Mouse (Mus musculus) forebrain, embryonic 12.5 days (tissue): ENCODE data around the gene Gm9732. TPM values are rescaled to one million over a fixed set of nuclear protein-coding genes. Genes with fewer than 3 reads are reported as not detected.
"Not testable (repeated sequence)": the region's sequence is repeated elsewhere in the genome, so short reads cannot be mapped to it uniquely, and the experiment has no call there.

Source experiments
- ATAC-seq: fragments of 200-750 bp; cut with Nextera tagmentation; 2 replicates; pipeline ENCODE4 v1.8.0; 2017; ENCODE audit warnings: moderate TSS enrichment; ENCODE audit not compliant: low FRiP score
- H3K27ac ChIP-seq: fragments of 300-500 bp; sonication (generic); 2 replicates; pipeline ENCODE4 v1.5.1; 2016; ENCODE audit warnings: mild to moderate bottlenecking
- H3K27me3 ChIP-seq: fragments of 300-500 bp; sonication (generic); 2 replicates; pipeline ENCODE4 v1.6.1; 2016; ENCODE audit warnings: mild to moderate bottlenecking
- H3K36me3 ChIP-seq: fragments of 300-500 bp; sonication (generic); replicated peaks from 2 replicates; pipeline ENCODE4 v1.6.1; 2016; ENCODE audit warnings: mild to moderate bottlenecking
- H3K4me1 ChIP-seq: fragments of 300-500 bp; sonication (generic); 2 replicates; pipeline ENCODE4 v1.6.1; 2016
- H3K4me2 ChIP-seq: fragments of 300-500 bp; sonication (generic); 2 replicates; pipeline ENCODE4 v1.6.1; 2016; ENCODE audit warnings: mild to moderate bottlenecking, moderate library complexity
- H3K4me3 ChIP-seq: fragments of 300-500 bp; sonication (generic); replicated peaks from 2 replicates; pipeline ENCODE4 v1.5.1; 2016; ENCODE audit warnings: mild to moderate bottlenecking
- H3K9ac ChIP-seq: fragments of 300-500 bp; sonication (generic); 2 replicates; pipeline ENCODE4 v1.6.1; 2016; ENCODE audit warnings: mild to moderate bottlenecking
- H3K9me3 ChIP-seq: fragments of 300-500 bp; sonication (generic); 2 replicates; pipeline ENCODE4 v1.6.1; 2016
- WGBS: fragments of 180-500 bp; shearing (Covaris S2); methylation state at CpG from one replicate; pipeline ENCODE4 v1.1.7; 2016; 5-methylcytosine and 5-hydroxymethylcytosine counted together
- polyA plus RNA-seq: library from polyadenylated mRNA; unstranded; fragments of >200 nt; fragmentation: Nextera tagmentation; extraction: Ambion mirVana; gene quantifications from 2 replicates; pipeline ENCODE4 v1.2.1, GENCODE M21; 2016

Gene Gm9732
- polyA plus RNA-seq, 1 experiment from 2014 or later: 0.14 TPM

- H3K27ac ChIP-seq, H3K27me3 ChIP-seq, H3K9ac ChIP-seq, H3K9me3 ChIP-seq, ATAC-seq, H3K4me3 ChIP-seq, H3K4me1 ChIP-seq, H3K36me3 ChIP-seq, H3K4me2 ChIP-seq: not testable (repeated sequence)
- 71% methylated on average over 2 of the region's 2 CpGs for WGBS
These were observed 2.6 kb downstream of the Gm9732 start for GRCm38 (mm10) chr14:43277468-43277867.

GRCm38 (mm10) chr14:43278146-43278545 is 3.3 kb downstream of the Gm9732 start:
- H3K27me3 ChIP-seq, H3K9ac ChIP-seq, H3K36me3 ChIP-seq, H3K27ac ChIP-seq, H3K4me3 ChIP-seq, H3K9me3 ChIP-seq, H3K4me2 ChIP-seq, ATAC-seq, H3K4me1 ChIP-seq: not testable (repeated sequence)
- 66% methylated on average over 4 of the region's 4 CpGs for WGBS

DNA sequence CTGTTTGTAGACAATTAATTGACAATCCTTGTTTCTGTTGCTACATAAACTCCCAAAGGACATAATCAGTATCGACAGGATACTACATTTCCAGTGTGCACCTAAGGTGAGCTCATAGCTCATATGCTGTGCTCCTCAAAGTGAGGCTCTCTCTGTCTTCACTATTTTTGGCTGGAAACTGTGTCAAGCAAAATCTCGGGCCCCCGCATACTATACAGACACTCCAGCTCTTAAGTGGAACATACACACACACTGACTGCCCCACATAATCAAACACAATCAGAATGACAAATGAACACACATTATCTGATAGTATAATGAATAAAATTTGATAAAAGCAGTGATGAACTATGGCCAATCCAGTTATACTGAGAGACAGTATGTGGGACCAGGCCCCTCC is 3.8 kb downstream of the Gm9732 start:
- WGBS: 90% methylated on average over 3 of the region's 3 CpGs

DNA sequence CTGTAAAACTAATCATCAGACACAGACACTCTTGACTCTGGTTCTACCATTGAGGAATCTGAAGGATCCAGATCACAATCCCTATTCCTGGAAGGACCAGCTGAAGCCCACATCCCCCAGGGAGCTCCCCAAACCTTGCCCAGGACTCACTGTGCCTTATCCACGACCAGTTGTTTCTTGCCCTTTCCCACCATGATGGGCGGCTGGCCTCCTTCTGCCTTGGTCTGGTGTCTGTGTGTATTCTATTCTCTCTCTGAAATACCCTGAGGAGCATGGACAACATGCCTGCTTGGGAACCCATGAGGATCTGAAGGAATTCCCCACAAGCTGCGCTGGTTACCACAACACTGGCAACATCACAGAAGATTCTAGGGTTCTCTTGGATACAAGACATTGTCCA is 18.7 kb downstream of the Gm9732 start, which contains the start of gene Gm8127:
TSS of gene Gm8127 (minus strand) at position 330 of the 400 bp plus-strand sequence.
- not testable (repeated sequence) for H3K4me1 ChIP-seq, H3K9ac ChIP-seq, H3K36me3 ChIP-seq, H3K27ac ChIP-seq, H3K4me2 ChIP-seq, H3K4me3 ChIP-seq, H3K27me3 ChIP-seq, H3K9me3 ChIP-seq, ATAC-seq
- WGBS: 78% methylated on average over 3 of the region's 3 CpGs

More for the DNA sequence above, 3.8 kb downstream of the Gm9732 start:
- H3K9ac ChIP-seq, H3K4me1 ChIP-seq, H3K4me3 ChIP-seq, H3K27ac ChIP-seq, ATAC-seq, H3K36me3 ChIP-seq, H3K4me2 ChIP-seq, H3K9me3 ChIP-seq, H3K27me3 ChIP-seq: not testable (repeated sequence)

- H3K4me1 ChIP-seq, H3K9me3 ChIP-seq, H3K27ac ChIP-seq, H3K4me3 ChIP-seq, H3K36me3 ChIP-seq, H3K9ac ChIP-seq, H3K27me3 ChIP-seq, H3K4me2 ChIP-seq, ATAC-seq: not testable (repeated sequence)
These were observed 44.7 kb downstream of the Gm9732 start for GRCm38 (mm10) chr14:43319516-43319915.

DNA sequence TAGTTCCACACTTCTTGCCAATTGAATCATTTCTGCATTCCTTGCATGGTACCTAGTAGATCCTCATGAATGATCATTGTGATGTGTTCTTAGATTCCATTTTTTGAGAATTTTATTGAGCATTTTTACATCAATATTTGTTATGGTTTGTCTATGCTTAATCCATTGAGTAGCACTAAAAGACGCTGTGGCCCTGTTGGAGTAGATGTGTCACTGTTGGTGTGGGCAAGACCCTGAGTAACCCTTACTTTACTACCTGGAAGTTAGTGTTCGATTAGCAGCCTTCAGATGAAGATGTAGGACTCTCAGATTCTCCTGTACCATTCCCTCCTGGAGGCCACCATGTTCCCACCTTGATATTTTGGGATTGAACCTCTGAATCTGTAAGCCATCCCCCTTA is 53.8 kb downstream of the Gm9732 start:
- H3K4me2 ChIP-seq, H3K4me3 ChIP-seq, H3K4me1 ChIP-seq, H3K27me3 ChIP-seq, H3K36me3 ChIP-seq, H3K9ac ChIP-seq, H3K27ac ChIP-seq, ATAC-seq, H3K9me3 ChIP-seq: not testable (repeated sequence)
- 83% methylated on average over 2 of the region's 2 CpGs for WGBS

DNA sequence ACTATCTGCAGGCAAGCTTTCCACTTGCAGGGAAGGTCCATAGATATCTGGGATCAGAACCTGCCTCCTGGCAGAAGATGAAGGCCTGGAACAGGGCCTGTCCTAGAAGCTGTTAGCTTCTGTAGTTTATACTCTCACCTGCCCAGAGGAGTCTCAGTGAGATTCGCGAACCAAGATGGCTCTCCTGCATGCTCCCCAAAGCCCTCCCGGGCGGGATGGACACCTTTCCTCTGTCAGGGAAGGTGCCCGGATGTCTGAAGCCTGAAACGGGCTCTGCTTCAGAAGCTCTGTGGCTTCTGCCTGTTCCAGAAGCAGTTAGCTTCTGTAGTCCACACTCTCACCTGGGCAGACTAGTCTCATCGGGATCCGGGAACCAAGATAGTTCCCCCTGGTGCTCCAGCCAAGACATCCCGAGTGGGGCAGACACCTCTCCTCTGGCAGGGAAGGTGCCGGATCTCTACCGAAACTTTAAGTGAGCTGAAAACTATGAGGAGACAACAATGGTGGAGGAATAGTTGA is 56.6 kb downstream of the Gm9732 start:
- not testable (repeated sequence) for H3K27me3 ChIP-seq, ATAC-seq, H3K4me3 ChIP-seq, H3K4me2 ChIP-seq, H3K4me1 ChIP-seq, H3K36me3 ChIP-seq, H3K9me3 ChIP-seq, H3K27ac ChIP-seq, H3K9ac ChIP-seq
- 94% methylated on average over 10 of the region's 11 CpGs for WGBS

GRCm38 (mm10) chr14:43337646-43338045 is 62.8 kb downstream of the Gm9732 start:
- H3K4me3 ChIP-seq, H3K4me1 ChIP-seq, H3K36me3 ChIP-seq, H3K4me2 ChIP-seq, H3K9me3 ChIP-seq, H3K9ac ChIP-seq, ATAC-seq, H3K27ac ChIP-seq, H3K27me3 ChIP-seq: not testable (repeated sequence)
- 61% methylated on average over 1 of the region's 1 CpGs for WGBS

DNA sequence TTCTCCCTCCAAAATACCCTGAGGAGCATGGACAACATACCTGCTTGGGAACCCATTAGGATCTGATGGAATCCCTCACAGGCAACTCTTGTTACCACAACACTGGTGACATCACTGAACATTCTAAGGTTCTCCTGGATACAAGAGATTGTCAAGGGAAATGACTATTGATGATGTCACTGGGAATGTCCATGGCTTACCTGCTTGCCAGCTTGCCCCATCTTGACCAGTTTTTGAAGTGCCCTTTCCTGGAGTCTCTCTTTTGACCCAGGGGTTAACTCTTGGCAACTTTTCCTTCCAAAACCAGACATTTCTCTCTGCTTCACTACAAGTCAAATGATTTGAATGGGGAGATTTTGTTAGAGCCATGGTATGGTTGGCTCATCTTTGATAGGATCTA is 72.9 kb downstream of the Gm9732 start, which contains the start of gene 1700001F09Rik:
TSS of gene 1700001F09Rik (minus strand) at position 101 of the 400 bp plus-strand sequence.
- not testable (repeated sequence) for H3K4me3 ChIP-seq, H3K9ac ChIP-seq, H3K9me3 ChIP-seq, H3K27ac ChIP-seq, H3K4me1 ChIP-seq, H3K4me2 ChIP-seq, ATAC-seq, H3K27me3 ChIP-seq, H3K36me3 ChIP-seq

DNA sequence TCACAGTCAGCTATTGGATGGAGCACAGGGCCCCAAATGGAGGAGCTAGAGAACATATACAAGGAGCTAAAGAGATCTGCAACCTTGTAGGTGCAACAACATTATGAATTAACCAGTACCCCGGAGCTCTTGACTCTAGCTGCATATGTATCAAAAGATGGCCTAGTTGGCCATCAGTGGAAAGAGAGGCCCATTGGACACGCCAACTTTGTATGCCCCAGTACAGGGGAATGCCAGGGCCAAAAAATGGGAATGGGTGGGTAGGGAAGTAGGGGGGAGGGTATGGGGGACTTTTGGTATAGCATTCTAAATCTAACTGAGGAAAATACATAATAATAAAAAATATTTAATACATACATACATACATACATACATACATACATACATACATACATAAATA is 78.1 kb downstream of the Gm9732 start:
- not testable (repeated sequence) for H3K4me3 ChIP-seq, H3K4me2 ChIP-seq, H3K36me3 ChIP-seq, H3K4me1 ChIP-seq, H3K9ac ChIP-seq, H3K9me3 ChIP-seq, H3K27ac ChIP-seq, H3K27me3 ChIP-seq, ATAC-seq
- 100% methylated on average over 1 of the region's 2 CpGs for WGBS

Other genes with a start within 250 kb of the Gm9732 start
- not detected in 2 replicates for gene Gm8094, start 198.4 kb upstream of the Gm9732 start, polyA plus RNA-seq
- gene Gm8104, start 174.4 kb upstream of the Gm9732 start, polyA plus RNA-seq: not detected in 2 replicates
- gene Gm7233, start 95.2 kb upstream of the Gm9732 start, polyA plus RNA-seq: not detected in 2 replicates
- gene Gm8122, start 39.7 kb upstream of the Gm9732 start, polyA plus RNA-seq: not detected in 2 replicates
- not detected in 2 replicates for gene Gm8126, start 16.4 kb upstream of the Gm9732 start, polyA plus RNA-seq
- gene Gm8127, start 18.8 kb downstream of the Gm9732 start, polyA plus RNA-seq: not detected in 2 replicates
- not detected in 2 replicates for gene 1700001F09Rik, start 72.8 kb downstream of the Gm9732 start, polyA plus RNA-seq
- not detected in 2 replicates for gene Gm8138, start 141.3 kb downstream of the Gm9732 start, polyA plus RNA-seq